Mouse (Mus musculus): Measurements from ENCODE around the gene Zfp189.

- TF ChIP-seq POLR2A (IDR thresholded peaks at IDR 0.05; ENCODE audit: extremely low read depth, insufficient read depth, low read length) (no peak), CTCF (IDR thresholded peaks at IDR 0.05; ENCODE audit: low read depth, low read length) (no peak)
Observed at GRCm38 (mm10) chr4:49503563-49503962, 17.4 kb upstream of the Zfp189 start.
